Mouse (Mus musculus) bone marrow macrophage, adult 2 months (primary cell): ENCODE results near the gene Cipc.

Experiments
- CTCF ChIP-seq: IDR thresholded peaks from 2 replicates; pipeline ENCODE4 v1.5.1; 2012; ENCODE audit warnings: low read depth, mild to moderate bottlenecking, low read length, moderate library complexity
- POLR2A ChIP-seq: IDR thresholded peaks from 2 replicates; pipeline ENCODE4 v1.6.1; 2012; ENCODE audit warnings: mild to moderate bottlenecking, low read depth, low read length, borderline replicate concordance

DNA sequence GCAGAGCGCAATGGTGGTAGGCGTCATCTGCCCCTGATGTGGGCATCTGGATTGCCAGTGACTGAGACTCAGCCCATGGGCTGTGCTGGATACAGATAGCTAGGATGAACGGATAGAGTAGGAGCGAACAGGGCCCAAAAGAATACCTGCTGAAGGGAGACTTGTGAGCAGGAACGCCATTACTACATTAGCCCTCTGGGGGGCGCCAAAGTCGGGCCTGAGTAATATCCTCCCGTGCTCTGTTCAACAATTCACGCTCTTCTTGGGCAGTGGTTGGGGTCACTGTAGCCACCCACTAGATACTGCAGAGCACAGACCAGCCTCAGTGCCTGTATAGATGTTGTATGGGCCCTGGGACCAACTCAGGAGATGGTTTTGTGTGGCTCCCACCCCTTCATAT is 34.3 kb downstream of the Cipc start:
- TF ChIP-seq CTCF (peak; percentile 40), POLR2A (no peak)
